Mouse (Mus musculus) limb, embryonic 11.5 days (tissue): ENCODE results near the gene Gm15127. TPM values are rescaled to one million over a fixed set of nuclear protein-coding genes. Genes with fewer than 3 reads are reported as not detected.
"Not testable (repeated sequence)": the region's sequence is repeated elsewhere in the genome, so short reads cannot be mapped to it uniquely, and the experiment has no call there.

Source experiments
- ATAC-seq: fragments of 200-750 bp; cut with Nextera tagmentation; 2 replicates; pipeline ENCODE4 v1.8.0; 2017; ENCODE audit warnings: low read depth; ENCODE audit not compliant: insufficient number of reproducible peaks, low FRiP score, low TSS enrichment
- DNase-seq: peaks from one replicate; pipeline ENCODE4 v3.0.0-alpha.2; 2015; ENCODE audit warnings: low spot score
- H3K27ac ChIP-seq: fragments of 300-500 bp; sonication (generic); replicated peaks from 2 replicates; pipeline ENCODE4 v1.5.1; 2014; ENCODE audit warnings: low read depth, mild to moderate bottlenecking, low read length
- H3K27me3 ChIP-seq: fragments of 300-500 bp; sonication (generic); 2 replicates; pipeline ENCODE4 v1.6.1; 2014; ENCODE audit warnings: mild to moderate bottlenecking, low read length, mixed read lengths; ENCODE audit not compliant: control insufficient read depth, insufficient read depth
- H3K36me3 ChIP-seq: fragments of 300-500 bp; sonication (generic); 2 replicates; pipeline ENCODE4 v1.6.1; 2014; ENCODE audit warnings: mild to moderate bottlenecking, low read length, moderate library complexity, mixed read lengths; ENCODE audit not compliant: control insufficient read depth, insufficient read depth
- H3K4me1 ChIP-seq: fragments of 300-500 bp; sonication (generic); 2 replicates; pipeline ENCODE4 v1.6.1; 2014; ENCODE audit warnings: low read length, mixed read lengths; ENCODE audit not compliant: control insufficient read depth, insufficient read depth
- H3K4me2 ChIP-seq: fragments of 300-500 bp; sonication (generic); 2 replicates; pipeline ENCODE4 v1.6.1; 2014; ENCODE audit warnings: low read depth, mild to moderate bottlenecking, moderate library complexity; ENCODE audit not compliant: severe bottlenecking
- H3K4me3 ChIP-seq: fragments of 300-500 bp; sonication (generic); 2 replicates; pipeline ENCODE4 v1.5.1; 2014; ENCODE audit warnings: low read depth, low read length
- H3K9ac ChIP-seq: fragments of 300-500 bp; sonication (generic); 2 replicates; pipeline ENCODE4 v1.6.1; 2014; ENCODE audit warnings: mild to moderate bottlenecking, low read length
- H3K9me3 ChIP-seq: fragments of 300-500 bp; sonication (generic); 2 replicates; pipeline ENCODE4 v1.6.1; 2016; ENCODE audit warnings: low read length; ENCODE audit not compliant: control insufficient read depth
- WGBS: fragments of 180-500 bp; shearing (Covaris S2); extraction: QIAGEN DNeasy Blood & Tissue Kit; methylation state at CpG from one replicate; pipeline ENCODE4 v1.1.7; 2014; 5-methylcytosine and 5-hydroxymethylcytosine counted together
- polyA plus RNA-seq: library from polyadenylated mRNA; unstranded; fragments of >200 nt; fragmentation: Nextera tagmentation; extraction: Ambion mirVana; gene quantifications from 2 replicates; pipeline ENCODE4 v1.2.1, GENCODE M21; 2014

The Gm15127 gene
- not detected in 2 replicates for polyA plus RNA-seq

DNA sequence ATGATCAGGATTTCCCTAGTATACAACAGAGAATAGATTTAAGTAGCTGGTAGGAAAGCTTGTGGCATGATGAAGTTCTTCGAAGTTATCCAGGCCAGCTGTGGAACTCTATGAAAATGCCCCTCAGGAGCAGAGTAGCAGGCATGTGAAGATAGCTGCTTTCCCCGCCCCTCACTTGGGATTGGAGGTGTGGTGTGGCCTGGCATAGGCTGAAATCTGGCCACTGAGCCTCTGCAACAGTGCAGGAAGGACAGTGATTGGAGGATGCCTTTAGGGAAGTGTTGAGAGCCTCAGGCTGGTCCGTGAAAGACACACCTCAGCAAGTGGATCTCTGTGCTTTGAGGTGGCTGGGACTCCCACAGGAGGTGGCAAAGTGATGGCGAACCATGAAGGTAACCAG is at the start of gene Gm15127:
Gene Gm15127, plus strand, starts transcription at position 301 of the 400 bp plus-strand sequence.
- H3K9me3 ChIP-seq, H3K4me1 ChIP-seq, H3K9ac ChIP-seq, H3K36me3 ChIP-seq, H3K4me2 ChIP-seq, H3K27ac ChIP-seq, DNase-seq, ATAC-seq, H3K27me3 ChIP-seq, H3K4me3 ChIP-seq: not testable (repeated sequence)
- WGBS = no CpG with 5 or more reads among the region's 4 CpGs

DNA sequence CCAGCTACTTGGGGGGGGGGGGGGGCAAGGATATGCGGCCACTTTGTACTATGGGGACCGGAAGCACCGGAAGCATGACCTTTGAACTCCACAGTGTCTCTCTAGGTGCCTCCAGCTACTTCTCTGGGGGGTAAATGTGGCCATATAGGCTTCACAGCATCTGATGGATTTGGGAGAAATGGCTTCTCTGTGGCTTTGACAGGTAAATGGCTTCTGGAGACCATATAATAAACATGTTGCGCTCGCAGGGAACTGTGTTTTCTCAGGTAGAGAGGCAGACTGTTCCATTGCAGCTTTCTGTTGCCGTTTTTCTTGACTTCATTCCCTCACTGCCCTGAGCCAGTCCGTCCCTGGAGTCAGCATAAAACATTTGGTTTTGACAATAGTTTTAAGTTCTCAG is 48.3 kb upstream of the Gm15127 start, which contains the start of gene Gm8334:
Gene Gm8334, minus strand, starts transcription at position 101 of the 400 bp plus-strand sequence.
- not testable (repeated sequence) for H3K4me2 ChIP-seq, ATAC-seq, H3K4me3 ChIP-seq, H3K36me3 ChIP-seq, H3K27me3 ChIP-seq, DNase-seq, H3K9ac ChIP-seq, H3K4me1 ChIP-seq, H3K27ac ChIP-seq, H3K9me3 ChIP-seq
- WGBS = 87% methylated on average over 3 of the region's 7 CpGs

- H3K4me1 ChIP-seq, H3K36me3 ChIP-seq, H3K9ac ChIP-seq, H3K9me3 ChIP-seq, H3K27ac ChIP-seq, H3K27me3 ChIP-seq, ATAC-seq, DNase-seq, H3K4me2 ChIP-seq, H3K4me3 ChIP-seq: not testable (repeated sequence)
- WGBS = 21% methylated on average over 1 of the region's 1 CpGs
Observed at GRCm38 (mm10) chrX:148676290-148676689, 12.9 kb downstream of the Gm15127 start.

Other genes starting within 250 kb of the Gm15127 start
- gene Gm15114, start 174.6 kb upstream of the Gm15127 start, polyA plus RNA-seq = not detected in 2 replicates
- gene Gm8334, start 48.4 kb upstream of the Gm15127 start, polyA plus RNA-seq = not detected in 2 replicates
- not detected in 2 replicates for gene Luzp4, start 194.0 kb downstream of the Gm15127 start, polyA plus RNA-seq